Mouse (Mus musculus) G1E (cell line): ENCODE measurements around the gene Zbtb25. TPM values are rescaled to one million over a fixed set of nuclear protein-coding genes. Genes with fewer than 3 reads are reported as not detected.

ENCODE experiments used
- ATAC-seq: 2 replicates; pipeline ENCODE4 v1.8.0; 2016; ENCODE audit warnings: mild to moderate bottlenecking; ENCODE audit not compliant: insufficient number of reproducible peaks, poor library complexity, low FRiP score, severe bottlenecking; ENCODE audit errors: extremely low read depth
- DNase-seq: peaks from one replicate; pipeline ENCODE4 v3.0.0; 2012; ENCODE audit warnings: low spot score
- H3K27me3 ChIP-seq: 2 replicates; pipeline ENCODE4 v1.6.1; 2012; ENCODE audit warnings: mild to moderate bottlenecking, low read length, inconsistent platforms; ENCODE audit not compliant: insufficient read depth
- H3K36me3 ChIP-seq: replicated peaks from 2 replicates; pipeline ENCODE3; 2012; ENCODE audit warnings: mild to moderate bottlenecking, inconsistent platforms
- H3K4me1 ChIP-seq: 2 replicates; pipeline ENCODE4 v1.6.1; 2012; ENCODE audit warnings: low read depth, low read length, inconsistent platforms, mixed read lengths; ENCODE audit not compliant: insufficient read depth
- H3K4me3 ChIP-seq: 2 replicates; pipeline ENCODE4 v1.5.1; 2012; ENCODE audit warnings: low read depth, mild to moderate bottlenecking, inconsistent platforms, low read length, moderate library complexity, mixed read lengths
- H3K9me3 ChIP-seq: replicated peaks from 2 replicates; pipeline ENCODE4 v1.6.1; 2012; ENCODE audit warnings: inconsistent platforms
- CTCF ChIP-seq: IDR thresholded peaks from 2 replicates; pipeline ENCODE4 v1.5.1; 2012; ENCODE audit warnings: low read depth, low read length, inconsistent platforms, mixed read lengths
- GATA1 ChIP-seq: IDR thresholded peaks from 2 replicates; pipeline ENCODE4 v1.6.1; 2012; ENCODE audit warnings: borderline replicate concordance, low read length, inconsistent platforms, mixed read lengths
- GATA2 ChIP-seq: IDR thresholded peaks from 2 replicates; pipeline ENCODE4 v1.6.1; 2012; ENCODE audit warnings: low read depth, low read length, inconsistent platforms, borderline replicate concordance
- POLR2AphosphoS5 ChIP-seq: IDR thresholded peaks from 2 replicates; pipeline ENCODE4 v1.6.1; 2012; ENCODE audit warnings: low read depth, low read length, inconsistent platforms; ENCODE audit not compliant: insufficient replicate concordance
- TAL1 ChIP-seq: conservative IDR thresholded peaks from 2 replicates; pipeline ENCODE4 v1.6.1; 2012; ENCODE audit warnings: low read depth, low read length, inconsistent platforms, mixed read lengths
- polyA plus RNA-seq: library from polyadenylated mRNA; stranded (reverse); fragments of >175 nt; gene quantifications from 2 replicates; pipeline ENCODE4 v1.2.3, GENCODE M21; 2012
- total RNA-seq, 2 experiments: library from RNA; stranded (forward) in 1 of 2; stranded (reverse) in 1 of 2; fragments of 200-1000 nt in 1 of 2; fragments of >200 nt in 1 of 2; fragmentation: Nextera tagmentation in 1 of 2; gene quantifications; 2 replicates each; pipeline ENCODE4 v1.2.3; 2014 to 2017

The Zbtb25 gene
- total and polyA plus RNA-seq, 3 experiments: 12.2 to 62.5 (median 17.5) TPM

DNA sequence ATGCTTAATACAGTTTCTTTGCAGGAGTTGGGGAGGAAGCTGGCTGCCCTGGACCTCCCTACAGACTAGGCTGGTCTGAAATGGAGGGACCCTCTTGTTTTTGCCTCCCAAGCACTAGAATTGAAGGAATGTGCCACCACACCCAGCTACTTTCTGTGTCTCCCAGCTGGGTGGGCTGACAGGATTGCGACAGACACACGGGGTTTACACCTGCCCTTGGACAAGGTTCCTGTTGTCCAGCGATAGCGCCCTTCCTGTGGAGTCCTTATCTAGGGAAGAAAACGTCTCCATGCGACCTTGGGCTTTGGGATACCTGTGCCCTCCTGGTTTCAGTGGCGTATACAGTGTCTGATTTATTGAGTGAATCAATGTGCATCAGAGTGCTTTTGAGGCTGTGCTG lies 10.7 kb upstream of the Zbtb25 start:
- Histone ChIP-seq H3K9me3 (no peaks in the 10 kb centered on the region), H3K4me1 (peaks cover 65% of the 10 kb centered on the region), H3K27me3 (no peaks in the 10 kb centered on the region), H3K36me3 (peaks cover 66% of the 10 kb centered on the region), H3K4me3 (no peak overlapping the region)
- no peak for DNase-seq
- no peak for TF ChIP-seq TAL1
- no peak for ATAC-seq

DNA sequence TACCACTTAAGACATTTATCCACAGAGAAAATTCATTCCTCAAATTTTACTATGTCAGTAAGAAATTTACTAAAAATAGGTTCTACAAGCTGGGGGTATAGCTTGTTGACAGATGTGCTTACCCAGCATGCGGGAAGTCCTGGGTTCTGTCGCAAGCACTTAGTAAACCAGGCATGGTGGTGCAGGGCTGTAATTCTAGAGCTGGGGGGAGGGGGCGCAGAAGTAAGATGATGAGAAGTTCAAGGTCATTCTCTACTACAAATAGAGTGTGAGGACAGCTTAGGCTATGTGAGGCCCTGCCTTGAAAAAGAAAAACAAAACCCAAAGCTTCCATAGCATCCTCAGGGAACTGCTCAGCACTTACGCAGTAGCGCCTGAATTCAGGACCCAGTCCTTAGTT lies 9.2 kb upstream of the Zbtb25 start:
- no peaks in the 10 kb centered on the region for H3K9me3 ChIP-seq
- H3K4me3 ChIP-seq: no peak overlapping the region
- no peaks in the 10 kb centered on the region for H3K27me3 ChIP-seq
- H3K36me3 ChIP-seq: peaks cover 63% of the 10 kb centered on the region
- ATAC-seq (no peak), DNase-seq (no peak)
- TF ChIP-seq CTCF: no peak
- no peak for TF ChIP-seq POLR2AphosphoS5
- no peak for TF ChIP-seq TAL1
- no peak for TF ChIP-seq GATA1
- TF ChIP-seq GATA2: no peak
- peaks cover 74% of the 10 kb centered on the region for H3K4me1 ChIP-seq

DNA sequence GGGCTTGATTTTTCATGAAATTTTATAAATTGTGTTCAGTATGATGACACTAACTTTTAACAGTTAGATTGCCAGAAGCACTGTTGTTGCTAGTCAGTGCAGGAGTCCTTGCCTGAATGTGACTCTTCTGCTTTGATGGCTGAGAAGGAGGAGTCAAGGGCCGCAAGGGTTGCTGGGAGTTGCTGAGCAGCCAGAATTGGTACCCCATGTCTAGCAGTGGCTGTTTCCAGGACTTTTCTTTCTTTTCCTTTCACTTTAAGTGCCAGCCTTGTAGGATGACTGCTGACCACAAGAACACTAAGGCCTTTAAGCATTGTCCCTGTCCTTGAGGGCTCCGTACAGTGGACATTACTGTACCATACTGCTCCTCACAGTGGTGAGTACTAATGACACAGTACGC lies 8.3 kb upstream of the Zbtb25 start:
- Histone ChIP-seq H3K4me1 (peaks cover 80% of the 10 kb centered on the region), H3K4me3 (no peak overlapping the region; the same call in 1 of the 2 replicates)
- TF ChIP-seq GATA2 (no peak), GATA1 (no peak), CTCF (no peak), POLR2AphosphoS5 (no peak), TAL1 (no peak)

GRCm38 (mm10) chr12:76377059-76377458 lies 7.7 kb upstream of the Zbtb25 start:
- H3K4me1 ChIP-seq: peaks cover 87% of the 10 kb centered on the region
- H3K4me3 ChIP-seq: no peak overlapping the region
- no peaks in the 10 kb centered on the region for H3K9me3 ChIP-seq
- ATAC-seq: no peak
- H3K36me3 ChIP-seq: peaks cover 67% of the 10 kb centered on the region
- DNase-seq: no peak
- no peaks in the 10 kb centered on the region for H3K27me3 ChIP-seq
- TF ChIP-seq GATA1: no peak
- TF ChIP-seq POLR2AphosphoS5: no peak
- no peak for TF ChIP-seq GATA2
- TF ChIP-seq CTCF: no peak
- TF ChIP-seq TAL1: no peak

More for the DNA sequence above, 8.3 kb upstream of the Zbtb25 start:
- H3K9me3 ChIP-seq: no peaks in the 10 kb centered on the region
- no peak for ATAC-seq
- H3K36me3 ChIP-seq: peaks cover 60% of the 10 kb centered on the region
- H3K27me3 ChIP-seq: no peaks in the 10 kb centered on the region
- DNase-seq: no peak

GRCm38 (mm10) chr12:76376649-76377048 lies 7.2 kb upstream of the Zbtb25 start:
- Histone ChIP-seq H3K36me3 (peaks cover 65% of the 10 kb centered on the region), H3K9me3 (no peaks in the 10 kb centered on the region), H3K27me3 (no peaks in the 10 kb centered on the region), H3K4me3 (no peak overlapping the region; the same call in 1 of the 2 replicates), H3K4me1 (peaks cover 89% of the 10 kb centered on the region)
- ATAC-seq: 0 out of 2 replicates have a peak, but pooled peaks have one; percentile 29
- DNase-seq: peak; percentile 37
- TF ChIP-seq TAL1: no peak
- TF ChIP-seq CTCF: peak; percentile 67; the same call in 1 of the 2 replicates

DNA sequence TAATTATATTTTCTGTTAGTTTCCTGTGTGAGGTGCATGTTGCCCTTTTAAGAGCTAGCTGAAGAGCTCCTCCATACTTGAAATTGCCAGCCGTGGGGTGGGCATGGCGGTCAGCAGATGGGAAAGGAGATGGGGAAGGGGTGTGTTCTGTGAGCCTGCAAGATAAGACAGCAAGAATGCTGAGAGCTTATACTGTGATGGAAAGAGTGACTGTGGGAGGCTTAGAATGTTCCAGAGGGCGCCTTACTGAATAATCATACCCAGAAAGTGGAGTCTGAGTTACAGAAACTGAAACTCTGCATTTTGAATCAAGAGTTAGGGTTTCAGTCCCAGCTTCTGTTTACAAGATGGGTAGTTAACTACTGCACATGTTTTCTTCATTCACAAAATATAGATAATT lies 6.1 kb upstream of the Zbtb25 start:
- no peak overlapping the region; the same call in 1 of the 2 replicates for H3K4me3 ChIP-seq
- H3K36me3 ChIP-seq: peaks cover 57% of the 10 kb centered on the region
- H3K27me3 ChIP-seq: no peaks in the 10 kb centered on the region
- DNase-seq (peak; percentile 48), ATAC-seq (peak; percentile 63)
- no peak for TF ChIP-seq CTCF
- no peak for TF ChIP-seq GATA2
- no peak for TF ChIP-seq POLR2AphosphoS5
- peak; percentile 86 for TF ChIP-seq TAL1
- no peak for TF ChIP-seq GATA1
- H3K4me1 ChIP-seq: peaks cover 87% of the 10 kb centered on the region
- no peaks in the 10 kb centered on the region for H3K9me3 ChIP-seq

- H3K4me1 ChIP-seq: peaks cover 84% of the 10 kb centered on the region
- TF ChIP-seq POLR2AphosphoS5: no peak
- TF ChIP-seq GATA1: no peak
- TF ChIP-seq CTCF: no peak
- no peak for TF ChIP-seq GATA2
- no peak for TF ChIP-seq TAL1
- H3K36me3 ChIP-seq: peaks cover 51% of the 10 kb centered on the region
- DNase-seq (no peak), ATAC-seq (no peak)
- no peak overlapping the region for H3K4me3 ChIP-seq
- H3K27me3 ChIP-seq: no peaks in the 10 kb centered on the region
- H3K9me3 ChIP-seq: no peaks in the 10 kb centered on the region
Observed at GRCm38 (mm10) chr12:76374911-76375310, 5.5 kb upstream of the Zbtb25 start.
